Mouse (Mus musculus) hindbrain, embryonic 12.5 days (tissue): ENCODE measurements at regions not wholly inside any gene's neighbourhood (a gene's known extent, or its start where the extent isn't known, plus 50 kb on each side); places are given as distances from the start of the nearest gene placed in this dataset.

Experiments
- ATAC-seq: fragments of 200-750 bp; cut with Nextera tagmentation; 2 replicates; pipeline ENCODE4 v1.8.0; 2017; ENCODE audit warnings: moderate TSS enrichment; ENCODE audit not compliant: low FRiP score
- H3K27ac ChIP-seq: fragments of 300-500 bp; sonication (generic); 2 replicates; pipeline ENCODE4 v1.5.1; 2016; ENCODE audit warnings: mild to moderate bottlenecking
- H3K27me3 ChIP-seq: fragments of 300-500 bp; sonication (generic); 2 replicates; pipeline ENCODE4 v1.6.1; 2016; ENCODE audit warnings: mild to moderate bottlenecking
- H3K36me3 ChIP-seq: fragments of 300-500 bp; sonication (generic); 2 replicates; pipeline ENCODE4 v1.6.1; 2016; ENCODE audit warnings: mild to moderate bottlenecking
- H3K4me1 ChIP-seq: fragments of 300-500 bp; sonication (generic); 2 replicates; pipeline ENCODE4 v1.6.1; 2016
- H3K4me2 ChIP-seq: fragments of 300-500 bp; sonication (generic); replicated peaks from 2 replicates; pipeline ENCODE4 v1.6.1; 2016; ENCODE audit warnings: mild to moderate bottlenecking
- H3K4me3 ChIP-seq: fragments of 300-500 bp; sonication (generic); 2 replicates; pipeline ENCODE4 v1.5.1; 2016; ENCODE audit warnings: mild to moderate bottlenecking
- H3K9ac ChIP-seq: fragments of 300-500 bp; sonication (generic); 2 replicates; pipeline ENCODE4 v1.6.1; 2016; ENCODE audit warnings: mild to moderate bottlenecking, moderate library complexity
- H3K9me3 ChIP-seq: fragments of 300-500 bp; sonication (generic); replicated peaks from 2 replicates; pipeline ENCODE4 v1.6.1; 2016; ENCODE audit warnings: mild to moderate bottlenecking
- WGBS: fragments of 180-500 bp; shearing (Covaris S2); methylation state at CpG from one replicate; pipeline ENCODE4 v1.1.7; 2016; 5-methylcytosine and 5-hydroxymethylcytosine counted together

GRCm38 (mm10) chr14:24731872-24732525 lies 245.1 kb downstream of the Rps24 start:
- Histone ChIP-seq H3K4me3 (no peak overlapping the region), H3K36me3 (no peaks in the 10 kb centered on the region), H3K27me3 (no peaks in the 10 kb centered on the region), H3K4me1 (no peaks in the 10 kb centered on the region), H3K9me3 (no peaks in the 10 kb centered on the region), H3K9ac (no peak overlapping the region), H3K4me2 (no peak overlapping the region), H3K27ac (peak overlapping the region; percentile 46)
- no peak for ATAC-seq
- WGBS = 71% methylated on average over 5 of the region's 5 CpGs

- H3K27ac ChIP-seq = no peak overlapping the region
- 87% methylated on average over 7 of the region's 7 CpGs for WGBS
- H3K27me3 ChIP-seq = no peaks in the 10 kb centered on the region
- H3K4me2 ChIP-seq = no peak overlapping the region
- H3K9me3 ChIP-seq = no peaks in the 10 kb centered on the region
- H3K36me3 ChIP-seq = no peaks in the 10 kb centered on the region
- no peaks in the 10 kb centered on the region for H3K4me1 ChIP-seq
- no peak overlapping the region for H3K4me3 ChIP-seq
- ATAC-seq = no peak
- H3K9ac ChIP-seq = no peak overlapping the region
Measured at GRCm38 (mm10) chr14:24733326-24733725, 246.4 kb downstream of the Rps24 start.

- Histone ChIP-seq H3K4me2 (no peak overlapping the region), H3K4me1 (no peaks in the 10 kb centered on the region), H3K9me3 (no peaks in the 10 kb centered on the region; the same call in 1 of the 2 replicates), H3K27ac (no peak overlapping the region), H3K9ac (no peak overlapping the region), H3K36me3 (no peaks in the 10 kb centered on the region), H3K4me3 (no peak overlapping the region), H3K27me3 (no peaks in the 10 kb centered on the region)
- no peak for ATAC-seq
Measured at GRCm38 (mm10) chr14:24738869-24739268, 251.9 kb downstream of the Rps24 start.

- WGBS = 66% methylated on average over 2 of the region's 2 CpGs
Measured at GRCm38 (mm10) chr14:24744451-24744850, 257.5 kb downstream of the Rps24 start.

GRCm38 (mm10) chr14:24745730-24746129 lies 258.8 kb downstream of the Rps24 start:
- H3K4me3 ChIP-seq = no peak overlapping the region
- no peaks in the 10 kb centered on the region; the same call in 1 of the 2 replicates for H3K9me3 ChIP-seq
- peaks cover 13% of the 10 kb centered on the region for H3K4me1 ChIP-seq
- no peaks in the 10 kb centered on the region for H3K36me3 ChIP-seq
- 59% methylated on average over 3 of the region's 3 CpGs for WGBS
- H3K27me3 ChIP-seq = no peaks in the 10 kb centered on the region
- no peak for ATAC-seq
- H3K27ac ChIP-seq = no peak overlapping the region
- no peak overlapping the region for H3K4me2 ChIP-seq
- H3K9ac ChIP-seq = no peak overlapping the region

More at GRCm38 (mm10) chr14:24744451-24744850, 257.5 kb downstream of the Rps24 start:
- Histone ChIP-seq H3K4me1 (peaks cover 13% of the 10 kb centered on the region), H3K36me3 (no peaks in the 10 kb centered on the region), H3K27ac (no peak overlapping the region), H3K27me3 (no peaks in the 10 kb centered on the region), H3K9ac (no peak overlapping the region), H3K4me2 (no peak overlapping the region), H3K9me3 (no peaks in the 10 kb centered on the region; the same call in 1 of the 2 replicates), H3K4me3 (no peak overlapping the region)
- no peak for ATAC-seq

GRCm38 (mm10) chr14:24747471-24747795 lies 260.5 kb downstream of the Rps24 start:
- no peak overlapping the region for H3K9ac ChIP-seq
- H3K27ac ChIP-seq = no peak overlapping the region
- H3K4me3 ChIP-seq = no peak overlapping the region
- no peaks in the 10 kb centered on the region for H3K9me3 ChIP-seq
- H3K4me2 ChIP-seq = no peak overlapping the region
- no peak for ATAC-seq
- 58% methylated on average over 4 of the region's 4 CpGs for WGBS
- no peaks in the 10 kb centered on the region for H3K27me3 ChIP-seq
- no peaks in the 10 kb centered on the region for H3K36me3 ChIP-seq
- H3K4me1 ChIP-seq = peaks cover 13% of the 10 kb centered on the region

GRCm38 (mm10) chr14:24747796-24748496 lies 261.0 kb downstream of the Rps24 start:
- H3K4me2 ChIP-seq = no peak overlapping the region
- no peak overlapping the region for H3K9ac ChIP-seq
- no peak overlapping the region for H3K27ac ChIP-seq
- H3K27me3 ChIP-seq = no peaks in the 10 kb centered on the region
- WGBS = 55% methylated on average over 7 of the region's 7 CpGs
- H3K4me3 ChIP-seq = no peak overlapping the region
- no peaks in the 10 kb centered on the region for H3K9me3 ChIP-seq
- ATAC-seq = no peak
- no peaks in the 10 kb centered on the region for H3K36me3 ChIP-seq
- peaks cover 13% of the 10 kb centered on the region for H3K4me1 ChIP-seq

GRCm38 (mm10) chr14:24748497-24748862 lies 261.6 kb downstream of the Rps24 start:
- Histone ChIP-seq H3K9ac (no peak overlapping the region), H3K27me3 (no peaks in the 10 kb centered on the region), H3K36me3 (no peaks in the 10 kb centered on the region), H3K27ac (no peak overlapping the region), H3K4me1 (peaks cover 13% of the 10 kb centered on the region), H3K4me3 (no peak overlapping the region), H3K9me3 (no peaks in the 10 kb centered on the region), H3K4me2 (no peak overlapping the region)
- no peak for ATAC-seq
- 94% methylated on average over 2 of the region's 2 CpGs for WGBS

- Histone ChIP-seq H3K4me3 (no peak overlapping the region), H3K9ac (no peak overlapping the region), H3K4me2 (no peak overlapping the region), H3K27me3 (no peaks in the 10 kb centered on the region), H3K36me3 (no peaks in the 10 kb centered on the region), H3K27ac (no peak overlapping the region), H3K4me1 (peaks cover 11% of the 10 kb centered on the region), H3K9me3 (no peaks in the 10 kb centered on the region)
- 74% methylated on average over 9 of the region's 9 CpGs for WGBS
- no peak for ATAC-seq
Measured at GRCm38 (mm10) chr14:24749313-24749712, 262.4 kb downstream of the Rps24 start.

- no peak overlapping the region for H3K27ac ChIP-seq
- no peak overlapping the region for H3K9ac ChIP-seq
Measured at GRCm38 (mm10) chr14:24751227-24751626, 264.3 kb downstream of the Rps24 start.

GRCm38 (mm10) chr14:24754753-24755152 lies 267.8 kb downstream of the Rps24 start:
- H3K27ac ChIP-seq = no peak overlapping the region
- no peaks in the 10 kb centered on the region for H3K36me3 ChIP-seq
- no peak overlapping the region for H3K9ac ChIP-seq
- H3K4me3 ChIP-seq = no peak overlapping the region
- WGBS = 44% methylated on average over 1 of the region's 1 CpGs
- H3K4me1 ChIP-seq = peaks cover 13% of the 10 kb centered on the region; the same call in 1 of the 2 replicates
- H3K27me3 ChIP-seq = no peaks in the 10 kb centered on the region
- no peaks in the 10 kb centered on the region for H3K9me3 ChIP-seq
- no peak for ATAC-seq
- no peak overlapping the region for H3K4me2 ChIP-seq

More at GRCm38 (mm10) chr14:24751227-24751626, 264.3 kb downstream of the Rps24 start:
- no peaks in the 10 kb centered on the region for H3K27me3 ChIP-seq
- peaks cover 11% of the 10 kb centered on the region for H3K4me1 ChIP-seq
- 93% methylated on average over 8 of the region's 8 CpGs for WGBS
- H3K4me3 ChIP-seq = no peak overlapping the region
- no peak overlapping the region for H3K4me2 ChIP-seq
- no peaks in the 10 kb centered on the region for H3K36me3 ChIP-seq
- H3K9me3 ChIP-seq = no peaks in the 10 kb centered on the region
- ATAC-seq = no peak

- H3K4me2 ChIP-seq = no peak overlapping the region
- H3K9ac ChIP-seq = no peak overlapping the region
- no peaks in the 10 kb centered on the region for H3K27me3 ChIP-seq
- H3K27ac ChIP-seq = no peak overlapping the region
- no peak overlapping the region for H3K4me3 ChIP-seq
- WGBS = 86% methylated on average over 12 of the region's 12 CpGs
- H3K36me3 ChIP-seq = no peaks in the 10 kb centered on the region
- H3K9me3 ChIP-seq = no peaks in the 10 kb centered on the region
- no peak for ATAC-seq
- H3K4me1 ChIP-seq = peaks cover 14% of the 10 kb centered on the region; the same call in 1 of the 2 replicates
Measured at GRCm38 (mm10) chr14:24755426-24756117, 268.6 kb downstream of the Rps24 start.
